Mouse (Mus musculus) E14TG2a.4 (cell line): ENCODE measurements around the gene Ptpn14.

Experiments
- CTCF ChIP-seq: conservative IDR thresholded peaks from 2 replicates; pipeline ENCODE4 v1.5.1; 2014; ENCODE audit warnings: low read length
- POU5F1 ChIP-seq: IDR thresholded peaks from 2 replicates; pipeline ENCODE4 v1.6.1; 2014; ENCODE audit warnings: low read length, borderline replicate concordance

GRCm38 (mm10) chr1:189894191-189894590 is 166.1 kb downstream of the Ptpn14 start:
- no peak for TF ChIP-seq CTCF
- no peak for TF ChIP-seq POU5F1
